Mouse (Mus musculus) G1E (cell line): ENCODE measurements around the gene Gmnc. TPM values are rescaled to one million over a fixed set of nuclear protein-coding genes. Genes with fewer than 3 reads are reported as not detected.
A peak's percentile ranks its signal among the peaks of the same experiment; 100 is the strongest.

ENCODE experiments used
- ATAC-seq: 2 replicates; pipeline ENCODE4 v1.8.0; 2016; ENCODE audit warnings: mild to moderate bottlenecking; ENCODE audit not compliant: insufficient number of reproducible peaks, poor library complexity, low FRiP score, severe bottlenecking; ENCODE audit errors: extremely low read depth
- DNase-seq: peaks from one replicate; pipeline ENCODE4 v3.0.0; 2012; ENCODE audit warnings: low spot score
- H3K27me3 ChIP-seq: 2 replicates; pipeline ENCODE4 v1.6.1; 2012; ENCODE audit warnings: mild to moderate bottlenecking, low read length, inconsistent platforms; ENCODE audit not compliant: insufficient read depth
- H3K36me3 ChIP-seq: replicated peaks from 2 replicates; pipeline ENCODE3; 2012; ENCODE audit warnings: mild to moderate bottlenecking, inconsistent platforms
- H3K4me1 ChIP-seq: 2 replicates; pipeline ENCODE4 v1.6.1; 2012; ENCODE audit warnings: low read depth, low read length, inconsistent platforms, mixed read lengths; ENCODE audit not compliant: insufficient read depth
- H3K4me3 ChIP-seq: 2 replicates; pipeline ENCODE4 v1.5.1; 2012; ENCODE audit warnings: low read depth, mild to moderate bottlenecking, inconsistent platforms, low read length, moderate library complexity, mixed read lengths
- H3K9me3 ChIP-seq: replicated peaks from 2 replicates; pipeline ENCODE4 v1.6.1; 2012; ENCODE audit warnings: inconsistent platforms
- CTCF ChIP-seq: IDR thresholded peaks from 2 replicates; pipeline ENCODE4 v1.5.1; 2012; ENCODE audit warnings: low read depth, low read length, inconsistent platforms, mixed read lengths
- GATA1 ChIP-seq: IDR thresholded peaks from 2 replicates; pipeline ENCODE4 v1.6.1; 2012; ENCODE audit warnings: borderline replicate concordance, low read length, inconsistent platforms, mixed read lengths
- GATA2 ChIP-seq: IDR thresholded peaks from 2 replicates; pipeline ENCODE4 v1.6.1; 2012; ENCODE audit warnings: low read depth, low read length, inconsistent platforms, borderline replicate concordance
- POLR2AphosphoS5 ChIP-seq: IDR thresholded peaks from 2 replicates; pipeline ENCODE4 v1.6.1; 2012; ENCODE audit warnings: low read depth, low read length, inconsistent platforms; ENCODE audit not compliant: insufficient replicate concordance
- TAL1 ChIP-seq: conservative IDR thresholded peaks from 2 replicates; pipeline ENCODE4 v1.6.1; 2012; ENCODE audit warnings: low read depth, low read length, inconsistent platforms, mixed read lengths
- polyA plus RNA-seq: library from polyadenylated mRNA; stranded (reverse); fragments of >175 nt; gene quantifications from 2 replicates; pipeline ENCODE4 v1.2.3, GENCODE M21; 2012
- total RNA-seq, 2 experiments: library from RNA; stranded (forward) in 1 of 2; stranded (reverse) in 1 of 2; fragments of 200-1000 nt in 1 of 2; fragments of >200 nt in 1 of 2; fragmentation: Nextera tagmentation in 1 of 2; gene quantifications; 2 replicates each; pipeline ENCODE4 v1.2.3; 2014 to 2017

Gmnc gene
- total and polyA plus RNA-seq, 3 experiments, result 0.27 TPM; not detected in 2

DNA sequence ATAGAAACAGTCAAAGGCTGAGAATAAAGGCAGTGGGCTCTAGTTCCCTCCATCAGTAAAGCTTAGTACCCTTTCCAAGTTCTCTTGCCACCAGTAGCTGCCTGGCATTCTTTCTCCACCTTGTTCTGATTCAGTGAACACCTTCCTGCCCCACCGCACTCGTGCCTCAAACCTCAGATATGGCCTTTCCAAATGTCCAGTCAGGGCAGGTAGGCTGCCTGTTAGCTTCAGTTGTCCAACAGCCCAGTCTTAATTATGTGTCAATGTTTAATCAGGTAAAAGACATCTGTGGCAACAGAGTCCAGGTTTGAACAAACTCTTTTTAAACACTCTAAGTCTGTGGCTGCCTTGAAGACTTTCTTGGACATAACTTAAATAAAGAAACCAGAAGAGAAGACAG, 24.6 kb downstream of the Gmnc start:
- no peak for TF ChIP-seq TAL1
- no peak for TF ChIP-seq GATA2
- TF ChIP-seq POLR2AphosphoS5, result no peak
- no peak for TF ChIP-seq CTCF
- TF ChIP-seq GATA1, result no peak
- Histone ChIP-seq H3K27me3 (no peaks in the 10 kb centered on the region), H3K4me3 (no peak overlapping the region), H3K4me1 (no peaks in the 10 kb centered on the region), H3K9me3 (no peaks in the 10 kb centered on the region; the same call in 1 of the 2 replicates), H3K36me3 (no peaks in the 10 kb centered on the region)
- ATAC-seq, result no peak
- no peak for DNase-seq

DNA sequence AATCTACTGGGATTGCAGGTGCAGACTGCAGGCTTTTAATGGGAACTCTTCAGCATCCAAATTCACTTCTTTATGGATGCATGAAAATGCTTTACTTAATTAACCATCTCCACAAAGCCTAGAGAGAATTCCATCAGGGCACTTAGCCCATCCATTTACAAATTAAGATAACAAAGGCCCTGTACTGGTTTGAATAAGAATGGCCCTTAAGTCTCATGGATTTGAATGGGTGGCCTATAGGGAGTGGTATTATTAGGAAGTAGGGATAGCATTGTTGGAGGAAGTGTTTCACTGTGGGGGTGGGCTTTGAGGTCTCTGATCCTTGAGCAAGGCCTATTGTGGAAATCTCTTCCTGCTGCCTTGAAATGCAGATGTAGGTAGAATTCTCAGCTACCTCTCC, 29.5 kb downstream of the Gmnc start:
- TF ChIP-seq GATA1 (no peak), POLR2AphosphoS5 (no peak), TAL1 (no peak), CTCF (no peak), GATA2 (no peak)
- no peaks in the 10 kb centered on the region for H3K4me1 ChIP-seq
- ATAC-seq (no peak), DNase-seq (no peak)
- H3K9me3 ChIP-seq, result no peaks in the 10 kb centered on the region
- H3K36me3 ChIP-seq, result no peaks in the 10 kb centered on the region
- no peaks in the 10 kb centered on the region for H3K27me3 ChIP-seq
- H3K4me3 ChIP-seq, result no peak overlapping the region

DNA sequence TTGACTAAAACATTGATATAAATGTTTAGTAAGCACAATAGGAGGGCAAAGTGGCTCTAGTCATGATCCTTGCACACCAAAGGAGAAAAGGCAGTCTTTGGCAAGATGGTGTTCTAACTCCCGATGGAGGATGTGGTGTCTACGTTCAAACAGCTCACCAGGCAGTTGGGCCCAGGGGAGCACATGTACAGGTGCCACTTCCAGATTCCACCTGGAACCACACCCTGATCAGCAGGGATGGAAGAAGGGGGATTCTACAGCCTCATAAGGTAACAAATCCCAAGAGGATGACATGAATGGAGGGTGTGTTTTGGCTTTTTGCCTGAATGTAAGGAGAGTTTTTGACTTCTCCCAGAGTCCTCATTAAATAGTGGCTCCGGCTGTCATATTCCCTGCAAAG, 39.9 kb downstream of the Gmnc start:
- Histone ChIP-seq H3K36me3 (no peaks in the 10 kb centered on the region), H3K9me3 (peaks cover 3% of the 10 kb centered on the region; the same call in 1 of the 2 replicates), H3K4me3 (no peak overlapping the region), H3K4me1 (no peaks in the 10 kb centered on the region), H3K27me3 (no peaks in the 10 kb centered on the region)
- TF ChIP-seq POLR2AphosphoS5, result no peak
- no peak for TF ChIP-seq GATA1
- TF ChIP-seq TAL1, result no peak
- no peak for TF ChIP-seq GATA2
- no peak for TF ChIP-seq CTCF
- ATAC-seq (no peak), DNase-seq (no peak)

DNA sequence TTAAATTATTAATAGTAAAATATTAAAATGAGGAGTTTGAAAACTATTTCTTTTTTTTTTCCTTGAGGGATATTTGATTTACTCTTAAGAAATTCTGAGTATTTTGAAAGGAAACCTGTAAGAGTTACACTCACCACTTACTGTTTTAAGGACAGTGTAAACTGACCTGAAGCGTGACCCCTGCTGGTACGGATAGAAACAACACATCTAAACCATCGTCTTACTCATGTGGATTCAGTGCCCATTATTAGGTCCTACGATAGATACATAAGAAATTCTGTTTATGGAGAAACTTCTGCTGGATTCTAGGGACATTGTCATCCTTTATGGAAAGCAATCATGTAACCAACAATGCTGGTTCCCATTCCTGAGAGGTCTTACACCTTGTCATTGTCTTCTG, 41.2 kb downstream of the Gmnc start:
- no peak for DNase-seq
- Histone ChIP-seq H3K27me3 (no peaks in the 10 kb centered on the region), H3K9me3 (peaks cover 3% of the 10 kb centered on the region; the same call in 1 of the 2 replicates), H3K4me1 (no peaks in the 10 kb centered on the region), H3K4me3 (no peak overlapping the region), H3K36me3 (no peaks in the 10 kb centered on the region)
- no peak for TF ChIP-seq CTCF
- no peak for TF ChIP-seq GATA2
- TF ChIP-seq POLR2AphosphoS5, result no peak
- TF ChIP-seq TAL1, result no peak
- TF ChIP-seq GATA1, result no peak
- no peak for ATAC-seq

DNA sequence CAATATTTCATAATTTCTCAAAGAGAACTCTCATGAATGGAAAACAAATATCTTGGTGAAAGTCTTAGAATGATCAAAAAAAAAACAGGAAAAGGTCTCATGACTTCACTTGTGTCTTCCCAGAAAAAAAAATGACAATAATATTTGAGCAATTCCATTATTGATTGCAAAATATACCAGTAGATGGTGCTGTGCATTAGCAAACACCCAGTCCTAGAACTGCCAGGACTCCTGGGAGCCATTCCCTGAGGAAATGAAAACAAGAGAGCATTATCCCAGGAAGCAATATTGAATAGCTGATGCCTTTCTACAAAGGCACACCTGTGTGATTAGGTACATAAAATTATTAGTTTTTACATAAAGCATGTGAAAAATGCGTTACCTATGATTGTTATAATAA, 87.5 kb downstream of the Gmnc start:
- Histone ChIP-seq H3K36me3 (no peaks in the 10 kb centered on the region), H3K4me1 (no peaks in the 10 kb centered on the region), H3K9me3 (no peaks in the 10 kb centered on the region), H3K27me3 (no peaks in the 10 kb centered on the region), H3K4me3 (no peak overlapping the region)
- ATAC-seq (no peak), DNase-seq (no peak)
- no peak for TF ChIP-seq TAL1
- TF ChIP-seq POLR2AphosphoS5, result no peak
- TF ChIP-seq CTCF, result no peak

DNA sequence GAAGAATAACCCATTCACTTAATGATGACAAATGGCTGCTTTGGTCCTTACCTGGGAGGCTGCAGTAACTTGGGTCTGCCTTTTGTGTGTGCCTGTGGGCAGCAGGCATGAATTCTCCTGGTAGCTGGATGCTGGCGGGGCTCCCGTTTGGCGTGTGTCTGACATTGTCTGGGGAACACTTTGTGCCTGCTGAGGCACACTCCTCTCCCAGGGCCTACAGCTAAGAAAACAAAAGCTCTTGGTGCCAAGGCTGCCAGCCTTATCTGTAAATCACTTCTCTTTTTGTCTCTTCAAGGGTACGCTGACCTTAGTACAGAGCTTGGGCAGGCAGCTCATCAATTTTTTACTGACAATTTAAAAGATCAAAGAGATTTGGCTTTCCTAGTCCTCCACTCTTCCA, 90.0 kb downstream of the Gmnc start:
- TF ChIP-seq CTCF (no peak), POLR2AphosphoS5 (no peak), GATA1 (no peak), TAL1 (no peak)
- Histone ChIP-seq H3K9me3 (no peaks in the 10 kb centered on the region), H3K4me3 (no peak overlapping the region), H3K4me1 (no peaks in the 10 kb centered on the region), H3K27me3 (no peaks in the 10 kb centered on the region), H3K36me3 (no peaks in the 10 kb centered on the region)
- no peak for ATAC-seq
- no peak for DNase-seq

DNA sequence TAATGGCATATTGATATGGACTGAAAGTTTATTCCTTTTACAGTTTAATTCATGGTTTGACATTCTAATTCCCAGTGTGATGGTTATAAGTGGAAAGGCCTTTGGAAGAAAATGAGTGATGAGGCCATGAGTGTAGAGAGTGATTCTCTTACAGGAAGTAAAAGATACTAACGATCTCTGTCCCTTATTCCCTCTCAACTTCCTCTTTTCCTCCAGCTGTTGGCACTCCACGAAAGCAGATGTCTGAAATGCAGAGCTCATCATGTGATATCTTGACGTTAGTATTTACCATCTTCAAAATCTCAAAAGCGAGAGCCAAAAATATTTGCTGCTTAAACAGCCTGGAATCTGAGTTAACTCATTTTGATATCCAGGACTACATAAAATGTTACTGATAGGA, 105.1 kb downstream of the Gmnc start:
- Histone ChIP-seq H3K4me1 (no peaks in the 10 kb centered on the region), H3K4me3 (no peak overlapping the region), H3K36me3 (no peaks in the 10 kb centered on the region), H3K27me3 (no peaks in the 10 kb centered on the region), H3K9me3 (no peaks in the 10 kb centered on the region)
- TF ChIP-seq POLR2AphosphoS5 (no peak), TAL1 (no peak), GATA2 (no peak), CTCF (no peak), GATA1 (no peak)
- ATAC-seq, result peak; percentile 66
- no peak for DNase-seq
